Mouse (Mus musculus) spleen, embryonic (tissue): ENCODE measurements around the gene Pde2a.

ENCODE experiments used
- CTCF ChIA-PET: fragments of 350-600 bp; sonication (Branson Sonifier 250); formaldehyde crosslinking; loops from one replicate; lab custom pipeline; 2022; lab: Charles Lee

Gene Pde2a

GRCm38 (mm10) chr7:101421529-101421928 is at the start of gene Pde2a:
Gene Pde2a, plus strand, starts transcription at chr7:101421691.
- CTCF ChIA-PET = no interaction called here

DNA sequence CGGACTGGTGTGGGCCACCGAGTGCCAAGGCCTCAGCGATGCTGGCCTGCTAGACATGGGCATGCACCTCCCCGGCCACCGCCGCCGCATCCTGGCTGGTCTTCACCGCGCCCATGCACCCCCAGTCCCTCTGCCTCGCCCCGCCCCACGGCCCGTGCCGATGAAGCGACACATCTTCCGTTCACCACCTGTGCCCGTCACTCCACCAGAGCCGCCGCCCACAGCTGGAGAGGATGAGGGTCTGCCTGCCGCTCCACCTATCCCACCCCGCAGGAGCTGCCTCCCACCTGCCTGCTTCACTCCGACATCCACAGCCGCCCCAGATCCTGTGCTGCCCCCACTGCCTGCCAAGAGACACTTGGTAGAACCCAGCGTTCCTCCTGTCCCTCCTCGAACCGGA is 48.4 kb upstream of the Pde2a start:
- CTCF ChIA-PET = interaction anchor here (0.6 kb wide), 1 partner anchor 17 kb away, joined by 8 read pairs; no protein-coding TSS in a partner anchor

DNA sequence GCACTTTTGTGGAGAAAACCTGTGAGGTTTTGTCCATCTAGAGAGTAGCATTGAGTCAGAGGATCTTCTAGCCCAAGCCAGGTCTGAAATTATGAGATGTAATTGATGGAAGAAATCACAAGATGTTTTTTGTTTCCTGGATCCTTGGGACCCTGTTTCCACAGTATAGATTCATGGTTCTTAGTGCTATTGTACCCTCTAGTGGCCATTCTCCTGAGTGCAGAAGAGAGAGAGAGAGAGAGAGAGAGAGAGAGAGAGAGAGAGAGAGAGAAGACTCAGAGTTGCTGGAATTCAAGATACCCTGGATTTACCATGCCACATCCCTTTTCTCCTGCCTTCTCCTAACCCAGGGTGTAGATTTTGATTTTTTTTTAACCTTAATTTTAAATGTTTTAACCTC is 47.3 kb upstream of the Pde2a start:
- CTCF ChIA-PET = no interaction called here

DNA sequence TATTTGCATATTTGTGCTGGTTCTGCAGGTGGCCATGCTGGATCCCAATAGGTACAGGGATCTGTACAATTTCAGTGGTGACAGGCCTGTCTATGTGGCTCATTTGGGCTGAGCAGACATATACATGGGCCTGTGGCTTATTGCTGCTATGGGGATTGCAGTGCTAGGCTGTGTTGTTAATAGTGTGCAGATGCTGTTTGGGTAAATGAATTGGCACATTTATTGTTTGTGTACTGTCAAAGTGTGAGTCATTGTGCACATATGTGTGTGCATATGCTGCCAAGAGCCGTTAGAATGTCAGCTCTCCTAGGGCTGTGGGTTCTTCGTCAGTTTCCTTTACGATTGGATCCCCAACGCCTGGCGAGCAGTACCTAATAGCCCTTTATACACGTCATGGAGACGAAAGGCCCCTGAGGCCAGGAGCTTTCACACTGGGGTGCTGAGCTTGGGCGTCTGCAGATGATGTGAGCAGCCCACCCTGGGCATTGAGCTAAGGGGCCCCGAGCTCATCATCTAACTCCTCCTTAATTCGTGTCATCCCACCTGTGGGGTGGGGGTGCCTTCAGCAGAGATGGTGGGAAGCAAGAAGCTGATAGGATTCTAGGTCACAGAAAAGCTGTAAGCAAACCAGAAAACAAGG is 44.7 kb upstream of the Pde2a start:
- CTCF ChIA-PET = interaction anchor here (0.9 to 1.2 kb wide), 2 partner anchors 13 to 36 kb away, joined by 3 read pairs; no protein-coding TSS in a partner anchor

DNA sequence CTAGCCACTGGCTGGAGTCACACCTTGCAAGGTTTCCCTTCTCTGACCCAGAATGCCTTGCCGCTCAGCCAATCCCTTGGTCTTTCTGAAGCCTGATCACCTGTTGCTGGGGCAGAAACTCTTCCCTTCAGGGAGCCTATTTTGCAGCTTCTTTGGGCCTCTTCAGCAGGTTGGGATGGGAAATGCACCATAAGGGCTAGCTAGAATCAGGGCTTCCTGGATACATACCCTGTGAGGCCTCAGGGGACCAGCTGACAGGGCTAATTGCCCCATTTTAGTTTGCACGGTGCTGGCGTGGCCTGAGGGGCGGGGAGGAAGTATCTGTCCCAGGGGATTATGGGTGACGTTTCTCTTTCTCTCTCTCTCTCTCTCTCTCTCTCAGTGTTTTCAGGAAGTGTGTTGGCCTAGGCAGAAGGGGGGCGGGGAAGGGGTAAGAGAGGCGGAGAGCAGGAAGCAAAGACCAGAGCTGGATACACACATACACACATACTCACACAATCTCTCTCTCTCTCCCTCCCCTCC is 43.7 kb upstream of the Pde2a start:
- CTCF ChIA-PET = interaction anchor here (0.6 to 0.9 kb wide), 7 partner anchors 12 to 246 kb away, joined by 3 to 6 read pairs (median 3); no protein-coding TSS in a partner anchor

- CTCF ChIA-PET = interaction anchor here (0.6 to 0.7 kb wide), 5 partner anchors 12 to 246 kb away, joined by 3 to 6 read pairs (median 3); no protein-coding TSS in a partner anchor
Measured at GRCm38 (mm10) chr7:101378285-101378684, 43.2 kb upstream of the Pde2a start.

GRCm38 (mm10) chr7:101378796-101379465 is 42.6 kb upstream of the Pde2a start:
- CTCF ChIA-PET = interaction anchor here (0.7 kb wide), 3 partner anchors 13 to 247 kb away, joined by 3 to 6 read pairs (median 3); no protein-coding TSS in a partner anchor

GRCm38 (mm10) chr7:101379732-101380131 is 41.8 kb upstream of the Pde2a start:
- CTCF ChIA-PET = interaction anchor here (1.6 kb wide), 1 partner anchor 78 kb away, joined by 3 read pairs; no protein-coding TSS in a partner anchor

- CTCF ChIA-PET = interaction anchor here (0.7 kb wide), 1 partner anchor 122 kb away, joined by 3 read pairs; no protein-coding TSS in a partner anchor
Measured at GRCm38 (mm10) chr7:101381512-101381911, 40.0 kb upstream of the Pde2a start.

DNA sequence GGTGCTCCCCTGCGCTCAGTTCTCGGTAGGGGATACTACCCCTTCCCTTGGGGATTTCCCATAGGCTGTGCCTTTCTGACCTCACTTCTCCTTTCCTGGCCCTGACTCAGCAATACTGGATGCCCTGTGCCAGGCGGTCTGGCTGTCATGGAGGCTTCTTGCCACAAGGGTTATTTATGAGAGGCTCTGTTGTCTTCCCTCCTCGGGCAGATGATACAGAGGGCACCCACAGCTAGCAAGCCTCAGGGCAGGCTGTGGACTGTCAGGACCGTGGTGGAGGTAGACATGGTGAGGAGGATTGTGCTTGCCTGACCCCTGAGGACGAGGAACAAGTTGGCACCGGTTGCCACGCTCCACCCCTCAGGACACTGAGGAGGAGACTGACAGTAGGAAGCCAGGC is 39.1 kb upstream of the Pde2a start:
- CTCF ChIA-PET = interaction anchor here (1.0 kb wide), 1 partner anchor 32 kb away, joined by 3 read pairs; no protein-coding TSS in a partner anchor

DNA sequence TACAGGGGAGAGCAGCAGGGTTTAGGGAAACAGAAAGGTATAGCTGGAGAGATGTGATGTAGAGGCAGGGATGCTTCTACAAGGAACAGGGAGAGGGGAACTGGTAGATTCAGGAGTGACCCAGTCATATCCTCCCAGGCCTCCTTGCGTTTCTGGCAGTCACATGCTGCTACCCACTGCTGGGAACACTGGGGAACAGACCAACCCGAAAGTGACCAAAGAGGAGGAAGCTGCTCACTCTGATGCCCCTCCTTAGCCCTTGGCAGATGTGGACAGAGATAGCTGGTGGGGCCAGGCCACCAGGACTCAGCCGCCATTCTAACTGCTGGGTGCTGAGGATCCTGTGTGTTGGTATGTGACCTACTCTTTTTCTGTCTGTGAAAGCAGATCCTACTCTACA is 37.7 kb upstream of the Pde2a start:
- CTCF ChIA-PET = no interaction called here

- CTCF ChIA-PET = no interaction called here
Measured at GRCm38 (mm10) chr7:101384931-101385330, 36.6 kb upstream of the Pde2a start.

- CTCF ChIA-PET = interaction anchor here (0.5 kb wide), 1 partner anchor 315 kb away, joined by 3 read pairs; no protein-coding TSS in a partner anchor
Measured at GRCm38 (mm10) chr7:101385331-101385733, 36.2 kb upstream of the Pde2a start.

- CTCF ChIA-PET = interaction anchor here (0.5 kb wide), 1 partner anchor 316 kb away, joined by 3 read pairs; no protein-coding TSS in a partner anchor
Measured at GRCm38 (mm10) chr7:101385866-101386452, 35.5 kb upstream of the Pde2a start.

- CTCF ChIA-PET = no interaction called here
Measured at GRCm38 (mm10) chr7:101389256-101389655, 32.2 kb upstream of the Pde2a start.

DNA sequence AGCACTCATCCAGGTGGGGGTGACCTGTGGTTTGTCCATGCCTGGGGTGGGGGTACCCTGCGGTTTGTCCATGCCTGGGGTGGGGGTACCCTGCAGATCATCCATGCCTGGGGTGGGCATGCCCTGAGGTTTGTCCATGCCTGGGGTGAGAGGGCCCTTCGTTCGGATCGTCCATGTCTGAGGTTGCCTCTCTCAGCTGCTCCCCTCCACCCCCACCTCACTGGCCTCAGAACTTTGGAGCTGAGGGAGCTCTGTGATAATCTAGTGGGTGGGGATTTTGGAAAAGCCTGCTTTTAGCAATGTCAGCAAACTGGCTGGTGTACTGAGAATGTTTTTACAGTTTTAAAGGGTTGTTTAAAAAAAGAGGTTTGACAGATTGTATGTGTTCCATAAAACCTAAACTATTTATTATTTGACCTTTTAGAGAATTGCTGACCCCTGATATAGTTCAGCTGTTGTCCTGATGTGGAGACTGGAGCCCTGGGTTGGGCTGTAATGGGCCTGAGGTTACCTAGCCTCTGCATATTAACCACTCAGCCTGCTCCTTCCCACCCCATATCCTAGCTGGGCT is 29.5 kb upstream of the Pde2a start:
- CTCF ChIA-PET = no interaction called here

GRCm38 (mm10) chr7:101393015-101393414 is 28.5 kb upstream of the Pde2a start:
- CTCF ChIA-PET = no interaction called here

GRCm38 (mm10) chr7:101393694-101394504 is 27.6 kb upstream of the Pde2a start:
- CTCF ChIA-PET = no interaction called here

DNA sequence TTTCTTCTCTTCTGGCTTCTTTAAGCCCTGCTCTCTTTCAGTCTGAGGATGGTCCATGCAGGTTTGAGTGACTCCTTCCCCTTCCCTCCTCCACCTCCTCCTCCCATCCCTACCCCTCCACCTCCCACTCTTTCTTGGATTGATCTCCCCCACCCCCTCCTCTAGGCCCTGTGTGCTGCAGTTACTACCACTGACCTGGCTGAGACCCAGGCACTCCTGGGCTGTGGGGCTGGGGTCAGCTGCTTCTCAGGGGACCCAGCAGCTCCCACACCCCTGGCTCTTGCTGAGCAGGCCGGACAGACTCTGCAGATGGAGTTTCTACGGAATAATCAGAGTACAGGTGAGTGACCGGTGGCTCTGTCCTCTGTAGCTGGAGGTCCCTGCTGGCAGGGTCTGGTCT is 26.9 kb upstream of the Pde2a start:
- CTCF ChIA-PET = no interaction called here

- CTCF ChIA-PET = no interaction called here
Measured at GRCm38 (mm10) chr7:101395471-101395870, 26.0 kb upstream of the Pde2a start.
